Mouse (Mus musculus) bone marrow, adult 2 months (tissue): Measurements from ENCODE around the gene Dnah14. TPM values are rescaled to one million over a fixed set of nuclear protein-coding genes. Genes with fewer than 3 reads are reported as not detected.

Source experiments
- H3K27ac ChIP-seq: fragments of 200-500 bp; 2 replicates; pipeline ENCODE4 v1.5.1; 2012; ENCODE audit warnings: low read depth, mild to moderate bottlenecking, control low read depth, inconsistent platforms, low read length; ENCODE audit not compliant: control insufficient read depth, poor library complexity, insufficient read depth
- H3K4me1 ChIP-seq: fragments of 200-500 bp; 2 replicates; pipeline ENCODE4 v1.6.1; 2011; ENCODE audit warnings: low read length; ENCODE audit not compliant: control insufficient read depth, insufficient read depth
- H3K4me3 ChIP-seq: fragments of 200-500 bp; replicated peaks from 2 replicates; pipeline ENCODE3; 2011; ENCODE audit warnings: mild to moderate bottlenecking, low read depth, low read length, control low read depth; ENCODE audit not compliant: control insufficient read depth
- CTCF ChIP-seq: fragments of 200-500 bp; IDR thresholded peaks from 2 replicates; pipeline ENCODE4 v1.5.1; 2011; ENCODE audit warnings: low read length, control low read depth; ENCODE audit not compliant: control insufficient read depth, insufficient read depth
- POLR2A ChIP-seq: fragments of 200-500 bp; IDR thresholded peaks from 2 replicates; pipeline ENCODE4 v1.6.1; 2011; ENCODE audit warnings: low read depth, mild to moderate bottlenecking, control low read depth, low read length, borderline replicate concordance; ENCODE audit not compliant: control insufficient read depth
- WGBS: fragments of 180-500 bp; shearing (Covaris S2); methylation state at CpG from one replicate; pipeline ENCODE4 v1.1.7; 2018; 5-methylcytosine and 5-hydroxymethylcytosine counted together
- polyA plus RNA-seq: library from polyadenylated mRNA; stranded (reverse); fragments of >200 nt; gene quantifications from 2 replicates; pipeline ENCODE4 v1.2.4, GENCODE M21; 2011; ENCODE audit warnings: low replicate concordance; ENCODE audit not compliant: missing spikeins, insufficient read depth, insufficient read length

Dnah14 gene
- polyA plus RNA-seq, 1 experiment, result not detected

- WGBS, result 84% methylated on average over 8 of the region's 8 CpGs
- TF ChIP-seq CTCF (no peak), POLR2A (no peak)
- Histone ChIP-seq H3K4me3 (no peak overlapping the region), H3K27ac (no peak overlapping the region), H3K4me1 (no peaks in the 10 kb centered on the region; the same call in 1 of the 2 replicates)
These were observed 26.4 kb upstream of the Dnah14 start for GRCm38 (mm10) chr1:181549987-181550386.

- TF ChIP-seq POLR2A (no peak), CTCF (no peak)
- Histone ChIP-seq H3K4me1 (no peaks in the 10 kb centered on the region; the same call in 1 of the 2 replicates), H3K27ac (no peak overlapping the region), H3K4me3 (no peak overlapping the region)
- WGBS, result 28% methylated on average over 5 of the region's 5 CpGs
These were observed 25.5 kb upstream of the Dnah14 start for GRCm38 (mm10) chr1:181550826-181551225.

GRCm38 (mm10) chr1:181552533-181553410 is 23.6 kb upstream of the Dnah14 start:
- Histone ChIP-seq H3K4me1 (no peaks in the 10 kb centered on the region; the same call in 1 of the 2 replicates), H3K27ac (no peak overlapping the region), H3K4me3 (no peak overlapping the region)
- 23% methylated on average over 10 of the region's 10 CpGs for WGBS
- TF ChIP-seq POLR2A (no peak), CTCF (no peak)

- 14% methylated on average over 5 of the region's 5 CpGs for WGBS
- no peaks in the 10 kb centered on the region; the same call in 1 of the 2 replicates for H3K4me1 ChIP-seq
- no peak overlapping the region for H3K4me3 ChIP-seq
- H3K27ac ChIP-seq, result no peak overlapping the region
- no peak for TF ChIP-seq CTCF
- TF ChIP-seq POLR2A, result no peak
These were observed 20.9 kb upstream of the Dnah14 start for GRCm38 (mm10) chr1:181555475-181555874.

- H3K4me1 ChIP-seq, result no peaks in the 10 kb centered on the region
- TF ChIP-seq POLR2A, result no peak
- 77% methylated on average over 10 of the region's 10 CpGs for WGBS
- H3K27ac ChIP-seq, result no peak overlapping the region
- no peak overlapping the region for H3K4me3 ChIP-seq
These were observed 16.7 kb upstream of the Dnah14 start for GRCm38 (mm10) chr1:181559655-181560054.

GRCm38 (mm10) chr1:181560325-181560724 is 16.0 kb upstream of the Dnah14 start:
- no peak overlapping the region for H3K27ac ChIP-seq
- H3K4me1 ChIP-seq, result no peaks in the 10 kb centered on the region
- WGBS, result 75% methylated on average over 6 of the region's 6 CpGs
- no peak for TF ChIP-seq POLR2A
- no peak for TF ChIP-seq CTCF
- no peak overlapping the region for H3K4me3 ChIP-seq

GRCm38 (mm10) chr1:181560896-181561767 is 15.2 kb upstream of the Dnah14 start:
- Histone ChIP-seq H3K27ac (no peak overlapping the region), H3K4me1 (no peaks in the 10 kb centered on the region), H3K4me3 (no peak overlapping the region)
- WGBS, result 67% methylated on average over 9 of the region's 9 CpGs
- TF ChIP-seq POLR2A, result no peak
- TF ChIP-seq CTCF, result no peak

- TF ChIP-seq POLR2A (no peak), CTCF (no peak)
- Histone ChIP-seq H3K4me1 (no peaks in the 10 kb centered on the region), H3K27ac (no peak overlapping the region), H3K4me3 (no peak overlapping the region)
- WGBS, result 82% methylated on average over 8 of the region's 8 CpGs
These were observed 14.5 kb upstream of the Dnah14 start for GRCm38 (mm10) chr1:181561768-181562444.
